Mouse (Mus musculus) myocyte (in vitro differentiated cells): Measurements from ENCODE around the gene Scamp1. TPM values are rescaled to one million over a fixed set of nuclear protein-coding genes. Genes with fewer than 3 reads are reported as not detected.
A peak's percentile ranks its signal among the peaks of the same experiment; 100 is the strongest.
"Not testable (repeated sequence)": the region's sequence is repeated elsewhere in the genome, so short reads cannot be mapped to it uniquely, and the experiment has no call there.

Experiments
- H3K27me3 ChIP-seq: one replicate; pipeline ENCODE4 v1.6.1; 2011; ENCODE audit not compliant: control insufficient read depth, insufficient read depth, insufficient read length
- H3K36me3 ChIP-seq: one replicate; pipeline ENCODE4 v1.6.1; 2011; ENCODE audit not compliant: control insufficient read depth, insufficient read depth
- H3K4me2 ChIP-seq: one replicate; pipeline ENCODE4 v1.6.1; 2011; ENCODE audit warnings: low read depth, control low read depth
- H3K4me3 ChIP-seq: one replicate; pipeline ENCODE4 v1.5.1; 2011; ENCODE audit warnings: mild to moderate bottlenecking, control low read depth, moderate library complexity
- H3K79me2 ChIP-seq: one replicate; pipeline ENCODE4 v1.6.1; 2011; ENCODE audit not compliant: control insufficient read depth, insufficient read depth
- H3ac ChIP-seq: one replicate; pipeline ENCODE4 v1.6.1; 2011; ENCODE audit not compliant: control insufficient read depth, insufficient read length
- CEBPB ChIP-seq: IDR thresholded peaks from 2 replicates; pipeline ENCODE4 v1.6.1; 2011; ENCODE audit warnings: mild to moderate bottlenecking, moderate library complexity; ENCODE audit not compliant: poor library complexity, insufficient read depth, severe bottlenecking
- E2F4 ChIP-seq: IDR thresholded peaks from one replicate; pipeline ENCODE4 v1.6.1; 2011; ENCODE audit warnings: mild to moderate bottlenecking, control low read depth, moderate library complexity; ENCODE audit not compliant: insufficient read depth
- MAX ChIP-seq: IDR thresholded peaks from one replicate; pipeline ENCODE4 v1.6.1; 2011; ENCODE audit warnings: low read depth, mild to moderate bottlenecking, control low read depth
- MYOD1 ChIP-seq, 3 experiments: IDR thresholded peaks; one replicate each; pipeline ENCODE4 v1.6.1; 2011; ENCODE audit warnings: control low read depth in 2 of 3, low read depth in 2 of 3, mild to moderate bottlenecking in 2 of 3, moderate library complexity in 1 of 3; ENCODE audit not compliant: insufficient read length in 2 of 3, control insufficient read depth in 1 of 3
- MYOG ChIP-seq, 3 experiments: IDR thresholded peaks; one replicate each; pipeline ENCODE4 v1.6.1; 2011; ENCODE audit warnings: control low read depth in 2 of 3, low read depth in 2 of 3, mild to moderate bottlenecking in 2 of 3; ENCODE audit not compliant: insufficient read length in 2 of 3, control insufficient read depth in 1 of 3, insufficient read depth in 1 of 3
- POLR2A ChIP-seq: IDR thresholded peaks from one replicate; pipeline ENCODE4 v1.6.1; 2011; ENCODE audit warnings: low read depth, mild to moderate bottlenecking, control low read depth, moderate library complexity; ENCODE audit not compliant: insufficient read length
- POLR2AphosphoS2 ChIP-seq: IDR thresholded peaks from one replicate; pipeline ENCODE4 v1.6.1; 2011; ENCODE audit warnings: low read depth, control low read depth; ENCODE audit not compliant: insufficient read length
- REST ChIP-seq: IDR thresholded peaks from one replicate; pipeline ENCODE4 v1.6.1; 2011; ENCODE audit warnings: mild to moderate bottlenecking, control low read depth, moderate library complexity; ENCODE audit not compliant: insufficient read depth, insufficient read length
- SRF ChIP-seq: IDR thresholded peaks from one replicate; pipeline ENCODE4 v1.6.1; 2011; ENCODE audit warnings: low read depth; ENCODE audit not compliant: control insufficient read depth, insufficient read length
- TCF12 ChIP-seq: IDR thresholded peaks from one replicate; pipeline ENCODE4 v1.6.1; 2011; ENCODE audit warnings: mild to moderate bottlenecking, control low read depth; ENCODE audit not compliant: poor library complexity, insufficient read depth, severe bottlenecking
- TCF3 ChIP-seq: IDR thresholded peaks from one replicate; pipeline ENCODE4 v1.6.1; 2011; ENCODE audit warnings: low read depth, control low read depth; ENCODE audit not compliant: insufficient read length
- USF1 ChIP-seq: IDR thresholded peaks from one replicate; pipeline ENCODE4 v1.6.1; 2011; ENCODE audit warnings: low read depth, mild to moderate bottlenecking, control low read depth, moderate library complexity
- polyA plus RNA-seq: library from polyadenylated mRNA; unstranded; fragments of >200 nt; fragmentation: generic; extraction: Trizol; gene quantifications from one replicate; pipeline ENCODE4 v1.2.1, GENCODE M21; 2012; ENCODE audit warnings: missing spikeins

Scamp1 gene
- polyA plus RNA-seq, 1 experiment, result 9.1 TPM

DNA sequence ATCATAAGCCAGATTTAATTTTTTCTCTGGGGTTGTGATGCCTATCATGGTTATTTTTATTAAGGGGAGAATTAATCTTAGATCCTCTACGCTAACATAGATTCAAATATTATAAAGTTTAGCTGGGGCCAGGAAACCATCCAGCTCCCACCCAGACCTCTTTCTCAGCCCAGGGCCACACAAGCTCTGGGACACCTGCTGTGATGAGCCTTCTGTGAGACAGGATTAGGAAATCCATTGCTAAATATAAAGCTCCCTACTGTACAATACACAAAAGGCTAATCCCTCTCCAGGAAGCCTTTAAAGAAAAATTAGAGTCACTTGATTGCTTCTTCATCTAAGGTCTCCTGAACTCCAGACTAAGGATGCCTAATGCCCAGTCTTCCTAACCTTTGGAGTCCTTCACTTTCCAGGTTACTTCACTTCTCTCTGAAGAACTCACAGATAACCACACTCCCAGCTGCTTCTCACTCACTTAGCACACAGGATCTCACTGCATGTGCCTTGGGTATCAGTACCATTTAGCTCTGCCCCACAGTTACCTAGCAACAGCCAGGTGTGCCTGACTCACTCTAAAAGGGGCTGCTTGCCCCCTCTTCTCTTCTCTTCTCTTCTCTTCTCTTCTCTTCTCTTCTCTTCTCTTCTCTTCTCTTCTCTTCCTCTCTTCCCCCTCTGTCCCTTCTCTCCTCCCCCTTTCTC lies 35.6 kb upstream of the Scamp1 start:
- H3K79me2 ChIP-seq, result no peaks in the 10 kb centered on the region
- no peak overlapping the region for H3K4me2 ChIP-seq
- H3K4me3 ChIP-seq, result no peak overlapping the region
- TF ChIP-seq TCF12 (no peak), POLR2A (no peak), SRF (no peak), TCF3 (no peak), MYOG (IDR thresholded peaks at IDR 0.05; ENCODE audit: control insufficient read depth in 1 of 3, insufficient read depth in 1 of 3, insufficient read length in 2 of 3, low read depth in 2 of 3) (no peak), POLR2AphosphoS2 (no peak), USF1 (no peak), E2F4 (no peak), MYOD1 (IDR thresholded peaks at IDR 0.05; ENCODE audit: control insufficient read depth in 1 of 3, insufficient read length in 2 of 3, low read depth in 2 of 3) (no peak), REST (no peak), CEBPB (no peak), MAX (no peak)
- H3ac ChIP-seq, result no peak overlapping the region
- H3K27me3 ChIP-seq, result no peaks in the 10 kb centered on the region
- no peaks in the 10 kb centered on the region for H3K36me3 ChIP-seq

DNA sequence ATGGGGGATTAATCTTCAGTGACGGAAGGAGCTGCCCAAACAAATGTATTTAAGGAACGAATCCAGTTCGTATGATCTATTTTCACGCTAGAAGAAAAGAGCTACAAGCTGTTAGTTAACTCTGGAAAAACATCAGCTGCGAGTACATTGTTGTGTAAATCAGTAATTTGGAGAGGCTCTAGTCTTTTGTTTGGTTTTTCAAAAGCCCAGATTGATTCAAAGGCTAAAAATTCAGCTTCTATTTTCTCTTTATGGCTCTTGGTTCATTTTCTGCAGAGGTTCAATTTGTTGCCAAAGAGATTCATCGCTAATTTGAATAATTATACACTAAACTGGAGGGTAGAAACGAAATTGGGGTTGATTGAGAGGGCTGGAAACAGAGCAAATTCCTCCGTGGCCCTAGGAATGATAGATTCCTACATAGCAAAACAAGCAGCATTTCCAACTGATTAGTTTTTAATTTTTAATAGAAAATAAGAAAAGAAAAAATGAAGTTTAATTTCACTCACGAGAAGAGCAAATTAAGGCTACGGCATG lies 31.4 kb upstream of the Scamp1 start:
- H3K4me3 ChIP-seq, result no peak overlapping the region
- H3ac ChIP-seq, result no peak overlapping the region
- TF ChIP-seq TCF3 (no peak), POLR2AphosphoS2 (no peak), USF1 (no peak), MYOG (IDR thresholded peaks at IDR 0.05; ENCODE audit: control insufficient read depth in 1 of 3, insufficient read depth in 1 of 3, insufficient read length in 2 of 3, low read depth in 2 of 3) (no peak), MYOD1 (IDR thresholded peaks at IDR 0.05; ENCODE audit: control insufficient read depth in 1 of 3, insufficient read length in 2 of 3, low read depth in 2 of 3) (no peak), SRF (no peak), MAX (no peak), POLR2A (no peak), E2F4 (no peak), REST (no peak), CEBPB (no peak), TCF12 (no peak)
- no peaks in the 10 kb centered on the region for H3K79me2 ChIP-seq
- H3K27me3 ChIP-seq, result no peaks in the 10 kb centered on the region
- H3K4me2 ChIP-seq, result no peak overlapping the region
- no peaks in the 10 kb centered on the region for H3K36me3 ChIP-seq

DNA sequence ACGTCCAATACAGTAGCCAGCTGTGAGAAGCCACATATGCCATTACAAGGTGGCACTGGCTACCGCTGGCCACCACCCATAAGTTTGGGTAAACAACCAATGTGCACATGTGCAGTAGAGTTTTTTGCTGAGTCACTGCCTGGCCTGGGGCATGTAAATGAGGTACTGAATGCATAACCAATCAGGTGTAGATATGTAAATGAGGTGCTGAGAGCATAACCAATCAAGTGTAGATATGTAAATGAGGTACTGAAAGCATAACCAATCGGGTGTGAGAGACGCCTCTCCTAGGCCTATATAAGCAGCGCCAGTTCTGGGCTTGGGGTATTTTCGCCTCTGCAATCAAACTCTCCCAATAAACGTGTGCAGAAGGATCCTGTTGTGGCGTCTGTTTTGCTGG lies 27.2 kb upstream of the Scamp1 start:
- H3K79me2 ChIP-seq, H3K4me3 ChIP-seq, H3K4me2 ChIP-seq, H3K36me3 ChIP-seq, H3K27me3 ChIP-seq, H3ac ChIP-seq: not testable (repeated sequence)

DNA sequence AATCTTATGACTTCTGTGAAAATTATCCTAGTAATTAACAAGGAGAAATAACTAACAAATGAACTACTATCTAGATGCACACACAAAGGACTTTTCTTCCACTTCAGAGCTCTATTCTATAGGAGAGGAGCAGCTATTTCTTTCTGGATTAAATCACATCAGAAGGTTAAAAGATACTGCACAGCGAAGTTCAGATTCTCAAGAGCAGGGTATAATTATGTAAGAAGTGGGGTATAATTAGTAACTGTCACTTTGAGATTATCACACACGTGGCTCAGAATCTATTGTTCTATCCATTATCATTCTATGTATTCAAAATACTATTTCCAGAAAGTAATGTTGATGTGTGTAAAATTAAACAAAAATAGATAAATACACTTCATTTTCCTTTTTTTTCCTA lies 22.6 kb upstream of the Scamp1 start:
- Histone ChIP-seq H3K79me2 (no peaks in the 10 kb centered on the region), H3K4me3 (no peak overlapping the region), H3K36me3 (no peaks in the 10 kb centered on the region), H3ac (no peak overlapping the region), H3K4me2 (no peak overlapping the region), H3K27me3 (no peaks in the 10 kb centered on the region)
- no peak for TF ChIP-seq TCF3
- no peak for TF ChIP-seq REST
- no peak for TF ChIP-seq E2F4

DNA sequence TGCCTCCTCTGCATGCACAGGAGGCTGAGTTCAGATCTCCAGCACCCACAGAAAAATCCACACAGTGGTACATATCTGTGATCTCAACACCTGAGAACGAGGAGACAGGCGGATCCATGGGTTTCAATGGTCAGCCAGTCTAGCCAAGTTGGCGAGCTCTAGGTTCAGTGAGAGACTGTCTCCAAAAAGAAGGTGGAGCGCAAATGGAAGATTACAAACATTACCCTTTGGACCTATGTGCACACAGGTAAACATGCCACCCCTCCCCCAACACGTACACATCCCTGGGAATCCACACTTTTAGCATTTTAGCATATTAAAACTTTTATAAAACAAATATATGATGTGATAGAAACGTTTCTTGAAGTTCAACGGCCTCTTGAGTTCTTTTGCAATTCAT lies 21.9 kb upstream of the Scamp1 start:
- H3K79me2 ChIP-seq, result no peaks in the 10 kb centered on the region
- H3K27me3 ChIP-seq, result no peaks in the 10 kb centered on the region
- H3ac ChIP-seq, result no peak overlapping the region
- no peak overlapping the region for H3K4me3 ChIP-seq
- H3K4me2 ChIP-seq, result no peak overlapping the region
- no peak for TF ChIP-seq REST
- H3K36me3 ChIP-seq, result no peaks in the 10 kb centered on the region

DNA sequence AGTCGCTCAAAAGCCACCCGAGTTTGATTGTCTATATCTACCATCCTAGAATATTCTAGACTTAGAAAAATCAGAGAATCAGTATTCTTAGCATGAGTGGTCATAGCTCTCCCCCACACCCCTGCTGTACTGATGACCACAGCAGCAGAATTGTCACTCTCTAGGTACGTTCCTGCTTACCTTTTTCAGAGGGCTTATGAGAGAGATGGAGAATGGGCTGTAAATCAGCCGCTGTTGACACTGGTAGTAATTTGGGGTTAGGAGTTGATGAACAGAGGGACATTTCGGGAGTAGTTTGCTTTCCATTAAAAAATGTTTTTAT lies 21.3 kb upstream of the Scamp1 start:
- Histone ChIP-seq H3K27me3 (no peaks in the 10 kb centered on the region), H3K4me3 (no peak overlapping the region), H3ac (no peak overlapping the region), H3K79me2 (no peaks in the 10 kb centered on the region), H3K4me2 (peak overlapping the region; percentile 65), H3K36me3 (no peaks in the 10 kb centered on the region)
- no peak for TF ChIP-seq MYOG (IDR thresholded peaks at IDR 0.05; ENCODE audit: control insufficient read depth in 1 of 3, insufficient read depth in 1 of 3, insufficient read length in 2 of 3, low read depth in 2 of 3)
- no peak for TF ChIP-seq SRF
- no peak for TF ChIP-seq TCF12
- no peak for TF ChIP-seq REST
- TF ChIP-seq CEBPB, result no peak
- TF ChIP-seq MAX, result no peak
